Mouse (Mus musculus) limb, embryonic 11.5 days (tissue): ENCODE data around the gene Rcl1. TPM values are rescaled to one million over a fixed set of nuclear protein-coding genes. Genes with fewer than 3 reads are reported as not detected.
A peak's percentile ranks its signal among the peaks of the same experiment; 100 is the strongest.

Experiments used
- microRNA counts: library from miRNA; unstranded; fragments of <30 nt; microRNA quantifications from one replicate; lab custom pipeline; 2016
- microRNA-seq: library from miRNA; unstranded; fragments of <30 nt; microRNA quantifications from one replicate; pipeline ENCODE4, GENCODE M21; 2016
- polyA plus RNA-seq: library from polyadenylated mRNA; unstranded; fragments of >200 nt; fragmentation: Nextera tagmentation; extraction: Ambion mirVana; gene quantifications from 2 replicates; pipeline ENCODE4 v1.2.1, GENCODE M21; 2014

Rcl1 gene
- polyA plus RNA-seq, 1 experiment from 2014 or later = 68.3 TPM

MicroRNAs encoded within 50 kb of the gene (microRNA counts, 519-probe panel; counts per million panel counts)
- 4,059 counts per million, percentile 59 among the panel's probes with 10 or more counts for microRNA mmu-miR-101b (lab: Ali Mortazavi, UCI)

Small RNA genes lying within 50 kb of the gene (microRNA-seq; reads per million reads assigned to microRNA genes)
- 2,753 reads per million, percentile 85 among the genes with 10 or more reads in this experiment for gene Mir101b

Other genes starting within 250 kb of the Rcl1 start
- 5.2 and 7.3 TPM in 2 replicates for gene Plpp6, start 137.4 kb upstream of the Rcl1 start, polyA plus RNA-seq
- gene 4430402I18Rik, start 133.6 kb upstream of the Rcl1 start, polyA plus RNA-seq = 0.11 and 0.37 TPM in 2 replicates
- gene Cdc37l1, start 111.0 kb upstream of the Rcl1 start, polyA plus RNA-seq = 43.9 and 49.9 TPM in 2 replicates
- gene Ak3, start 53.4 kb upstream of the Rcl1 start, polyA plus RNA-seq = 87.3 and 87.8 TPM in 2 replicates
- gene Jak2, start 150.5 kb downstream of the Rcl1 start, polyA plus RNA-seq = 11.4 and 11.6 TPM in 2 replicates
- gene Insl6, start 224.0 kb downstream of the Rcl1 start, polyA plus RNA-seq = 6.9 TPM in 2 replicates
- 0.44 TPM in 1 of 2 replicates, not detected in the other for gene Rln1, start 233.3 kb downstream of the Rcl1 start, polyA plus RNA-seq